Mouse (Mus musculus) cerebellum, postnatal 4 days (tissue): Measurements from ENCODE around the gene Vamp8.

Source experiments
- DNase-seq, 2 experiments: peaks; one replicate each; pipeline ENCODE4 v3.0.0; 2022; ENCODE audit warnings: low spot score in 2 of 2, mixed read lengths in 1 of 2

Vamp8 gene

GRCm38 (mm10) chr6:72354025-72354424, 36.5 kb downstream of the Vamp8 start:
- DNase-seq, result no peak

DNA sequence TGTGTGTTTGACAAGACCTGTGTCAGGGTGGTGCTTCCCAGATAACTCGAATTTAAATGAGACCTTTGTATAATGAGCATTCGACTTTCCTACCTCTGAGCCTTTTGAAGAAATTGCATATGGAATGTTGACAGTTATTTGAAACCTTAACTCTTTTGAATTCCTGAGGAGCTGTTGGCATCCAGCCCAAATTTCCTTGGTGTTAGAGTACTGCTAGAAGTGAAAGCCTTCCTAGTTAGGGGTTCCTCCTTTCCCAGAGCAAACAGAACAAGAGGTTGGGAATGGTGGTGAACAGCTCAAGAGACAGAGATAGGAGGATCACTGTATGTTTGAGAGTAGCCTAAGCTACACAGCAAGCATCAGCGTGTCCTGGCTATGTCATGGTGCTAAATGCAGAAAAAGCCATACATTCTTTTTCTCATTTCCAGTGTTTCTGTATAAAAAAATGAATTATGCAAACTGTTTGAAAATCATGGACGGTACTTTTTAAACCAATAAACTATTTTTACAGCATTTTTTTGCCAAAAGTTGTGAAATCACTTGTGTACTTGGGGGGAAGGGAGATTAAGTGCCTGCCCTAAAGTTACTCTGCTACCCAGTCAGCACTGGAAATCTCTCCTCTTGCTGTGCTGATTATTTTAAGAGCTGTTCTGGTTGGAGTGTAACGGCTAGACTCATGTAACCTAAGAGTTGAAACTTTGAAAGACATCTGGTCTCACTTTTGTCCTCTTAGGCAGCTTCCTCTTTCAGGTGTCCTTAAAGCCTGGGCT, 37.7 kb downstream of the Vamp8 start:
- DNase-seq, result no peak

- DNase-seq, result no peak
Measured at GRCm38 (mm10) chr6:72350214-72350613, 40.3 kb downstream of the Vamp8 start.

GRCm38 (mm10) chr6:72348411-72348810, 42.1 kb downstream of the Vamp8 start:
- DNase-seq, result no peak

DNA sequence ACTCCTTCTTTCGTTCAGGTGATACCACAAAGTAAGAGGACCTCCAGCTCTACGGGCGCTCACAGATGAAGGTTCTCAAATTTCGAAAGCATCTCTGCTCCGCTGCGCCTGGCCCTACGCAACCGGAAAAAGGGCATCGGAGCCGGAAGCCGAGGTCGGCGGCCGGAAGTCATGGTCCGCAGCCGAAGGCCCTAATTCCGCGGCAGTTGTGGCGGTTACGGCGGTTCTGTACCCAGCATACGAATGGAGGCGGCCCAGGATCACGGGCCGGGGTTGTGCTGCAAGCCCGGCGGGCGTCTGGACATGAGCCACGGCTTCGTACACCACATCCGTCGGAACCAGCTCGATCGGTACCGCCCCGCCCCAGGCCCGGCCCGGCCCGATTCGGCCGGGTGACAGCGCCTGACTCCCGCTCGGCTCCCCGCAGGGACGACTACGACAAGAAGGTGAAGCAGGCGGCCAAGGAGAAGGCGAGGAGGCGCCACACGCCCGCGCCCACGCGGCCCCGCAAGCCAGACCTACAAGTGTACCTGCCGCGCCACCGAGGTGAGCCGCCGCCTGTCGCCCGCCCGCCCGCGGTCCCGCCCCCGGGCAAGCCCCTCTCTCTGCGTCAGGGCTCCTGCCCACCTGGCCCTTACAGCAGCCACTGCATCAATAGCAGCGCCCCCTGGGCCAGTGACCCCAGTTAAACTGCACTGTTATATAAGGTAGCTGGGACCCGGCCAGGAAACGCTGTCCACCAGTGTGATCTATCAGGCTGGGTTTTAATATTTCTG, 43.1 kb downstream of the Vamp8 start, which contains the start of gene 0610030E20Rik:
Gene 0610030E20Rik (plus strand): TSS at position 152 of the 776 bp plus-strand sequence.
- DNase-seq, result peak; percentile 55 to 69

GRCm38 (mm10) chr6:72346261-72346660, 44.2 kb downstream of the Vamp8 start:
- no peak for DNase-seq

GRCm38 (mm10) chr6:72345633-72346032, 44.9 kb downstream of the Vamp8 start:
- DNase-seq, result no peak

- peak; percentile 81 to 89 for DNase-seq
Measured at GRCm38 (mm10) chr6:72345074-72345567, 45.4 kb downstream of the Vamp8 start, which contains the start of gene Usp39. TSS of gene Usp39 (minus strand) at chr6:72345184.

- DNase-seq, result no peak
Measured at GRCm38 (mm10) chr6:72344396-72345073, 46.0 kb downstream of the Vamp8 start.

DNA sequence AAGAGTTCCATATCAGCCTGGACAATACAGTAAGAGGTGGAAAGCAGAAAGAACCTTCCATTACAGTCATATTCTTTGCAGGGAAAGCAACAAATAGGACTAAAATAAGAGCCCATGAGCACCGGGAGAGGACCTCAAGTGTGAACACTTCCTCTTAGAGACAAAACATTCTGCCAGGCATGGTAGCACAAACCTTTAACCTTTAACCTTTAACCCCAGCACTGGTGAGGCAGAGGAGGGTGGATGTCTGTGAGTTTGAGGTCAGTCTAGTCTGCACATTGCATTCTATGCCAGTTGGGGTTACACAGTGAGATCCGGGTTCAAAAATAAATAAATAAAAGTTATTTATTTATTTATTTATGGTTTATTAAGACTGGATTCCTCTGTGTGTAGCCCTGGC, 50.0 kb downstream of the Vamp8 start:
- no peak for DNase-seq
